Mouse (Mus musculus) neural tube, embryonic 14.5 days (tissue): ENCODE results near the gene F2rl3. TPM values are rescaled to one million over a fixed set of nuclear protein-coding genes. Genes with fewer than 3 reads are reported as not detected.
A peak's percentile ranks its signal among the peaks of the same experiment; 100 is the strongest.

Experiments
- ATAC-seq: fragments of 200-750 bp; cut with Nextera tagmentation; 2 replicates; pipeline ENCODE4 v1.8.0; 2017; ENCODE audit warnings: low read depth, mild to moderate bottlenecking, moderate TSS enrichment, moderate library complexity
- H3K27ac ChIP-seq: fragments of 300-500 bp; sonication (generic); 2 replicates; pipeline ENCODE4 v1.5.1; 2014; ENCODE audit warnings: low read depth, mild to moderate bottlenecking, control low read depth, low read length, moderate library complexity, mixed read lengths
- H3K27me3 ChIP-seq: fragments of 300-500 bp; sonication (generic); 2 replicates; pipeline ENCODE4 v1.6.1; 2014; ENCODE audit warnings: low read length; ENCODE audit not compliant: control insufficient read depth, insufficient read depth
- H3K36me3 ChIP-seq: fragments of 300-500 bp; sonication (generic); 2 replicates; pipeline ENCODE4 v1.6.1; 2014; ENCODE audit warnings: low read length, mixed read lengths; ENCODE audit not compliant: control insufficient read depth, insufficient read depth
- H3K4me1 ChIP-seq: fragments of 300-500 bp; sonication (generic); 2 replicates; pipeline ENCODE4 v1.6.1; 2014; ENCODE audit warnings: low read length; ENCODE audit not compliant: control insufficient read depth, insufficient read depth
- H3K4me2 ChIP-seq: fragments of 300-500 bp; sonication (generic); 2 replicates; pipeline ENCODE4 v1.6.1; 2014; ENCODE audit warnings: mild to moderate bottlenecking, low read depth, low read length, control low read depth
- H3K4me3 ChIP-seq: fragments of 300-500 bp; sonication (generic); 2 replicates; pipeline ENCODE4 v1.5.1; 2014; ENCODE audit warnings: low read depth, low read length, control low read depth, mixed read lengths
- H3K9ac ChIP-seq: fragments of 300-500 bp; sonication (generic); replicated peaks from 2 replicates; pipeline ENCODE4 v1.6.1; 2014; ENCODE audit warnings: low read depth, mild to moderate bottlenecking, control low read depth, low read length, mixed read lengths
- H3K9me3 ChIP-seq: fragments of 300-500 bp; sonication (generic); 2 replicates; pipeline ENCODE4 v1.6.1; 2016; ENCODE audit warnings: low read length; ENCODE audit not compliant: control insufficient read depth
- WGBS: fragments of 180-500 bp; shearing (Covaris S2); extraction: QIAGEN DNeasy Blood & Tissue Kit; methylation state at CpG from one replicate; pipeline ENCODE4 v1.1.7; 2014; 5-methylcytosine and 5-hydroxymethylcytosine counted together
- polyA plus RNA-seq: library from polyadenylated mRNA; unstranded; fragments of >200 nt; fragmentation: Nextera tagmentation; extraction: Ambion mirVana; gene quantifications from 2 replicates; pipeline ENCODE4 v1.2.1, GENCODE M21; 2014

F2rl3 gene
- 0.33 and 0.88 TPM in 2 replicates for polyA plus RNA-seq

- Histone ChIP-seq H3K4me1 (no peaks in the 10 kb centered on the region), H3K9me3 (no peaks in the 10 kb centered on the region), H3K9ac (no peak within 1 kb of the TSS), H3K4me2 (no peak within 1 kb of the TSS), H3K27ac (no peak within 1 kb of the TSS), H3K4me3 (no peak within 1 kb of the TSS), H3K36me3 (peaks cover 15% of the 10 kb centered on the region), H3K27me3 (no peaks in the 10 kb centered on the region)
- 84% methylated on average over 7 of the region's 7 CpGs for WGBS
- ATAC-seq = no peak
These were observed at the start of gene F2rl3 for GRCm38 (mm10) chr8:72761322-72762051. Gene F2rl3 (plus strand): TSS chr8:72761880.

GRCm38 (mm10) chr8:72712569-72712968 lies 49.1 kb upstream of the F2rl3 start:
- H3K27me3 ChIP-seq = no peaks in the 10 kb centered on the region
- no peaks in the 10 kb centered on the region for H3K36me3 ChIP-seq
- H3K4me3 ChIP-seq = no peak overlapping the region
- H3K9me3 ChIP-seq = no peaks in the 10 kb centered on the region
- WGBS = 26% methylated on average over 6 of the region's 6 CpGs
- H3K27ac ChIP-seq = no peak overlapping the region
- H3K4me1 ChIP-seq = no peaks in the 10 kb centered on the region
- no peak overlapping the region for H3K4me2 ChIP-seq
- no peak overlapping the region for H3K9ac ChIP-seq
- ATAC-seq = no peak

GRCm38 (mm10) chr8:72716594-72716993 lies 45.1 kb upstream of the F2rl3 start:
- no peak overlapping the region for H3K4me2 ChIP-seq
- 87% methylated on average over 5 of the region's 5 CpGs for WGBS
- ATAC-seq = no peak
- H3K36me3 ChIP-seq = no peaks in the 10 kb centered on the region
- no peaks in the 10 kb centered on the region for H3K9me3 ChIP-seq
- no peak overlapping the region for H3K4me3 ChIP-seq
- H3K27ac ChIP-seq = no peak overlapping the region
- H3K9ac ChIP-seq = no peak overlapping the region
- H3K4me1 ChIP-seq = no peaks in the 10 kb centered on the region
- no peaks in the 10 kb centered on the region for H3K27me3 ChIP-seq

GRCm38 (mm10) chr8:72720541-72720940 lies 41.1 kb upstream of the F2rl3 start:
- H3K9me3 ChIP-seq = no peaks in the 10 kb centered on the region
- H3K4me2 ChIP-seq = no peak overlapping the region
- ATAC-seq = no peak
- peaks cover 3% of the 10 kb centered on the region; the same call in 1 of the 2 replicates for H3K36me3 ChIP-seq
- no peak overlapping the region for H3K9ac ChIP-seq
- WGBS = 48% methylated on average over 1 of the region's 1 CpGs
- peaks cover 8% of the 10 kb centered on the region for H3K4me1 ChIP-seq
- no peaks in the 10 kb centered on the region for H3K27me3 ChIP-seq
- no peak overlapping the region for H3K4me3 ChIP-seq
- no peak overlapping the region for H3K27ac ChIP-seq

GRCm38 (mm10) chr8:72722769-72723650 lies 38.7 kb upstream of the F2rl3 start, which contains the start of gene Sin3b:
Gene Sin3b (plus strand): TSS chr8:72723285.
- ATAC-seq = peak; percentile 99
- H3K27ac ChIP-seq = no peak within 1 kb of the TSS
- H3K4me3 ChIP-seq = peak within 1 kb of the TSS; percentile 77
- 15% methylated on average over 50 of the region's 56 CpGs for WGBS
- no peaks in the 10 kb centered on the region for H3K27me3 ChIP-seq
- no peaks in the 10 kb centered on the region for H3K9me3 ChIP-seq
- peak within 1 kb of the TSS; percentile 88 for H3K4me2 ChIP-seq
- H3K36me3 ChIP-seq = peaks cover 24% of the 10 kb centered on the region; the same call in 1 of the 2 replicates
- H3K9ac ChIP-seq = peak within 1 kb of the TSS; percentile 84
- H3K4me1 ChIP-seq = peaks cover 8% of the 10 kb centered on the region

GRCm38 (mm10) chr8:72723651-72724001 lies 38.1 kb upstream of the F2rl3 start:
- H3K27ac ChIP-seq = no peak overlapping the region

GRCm38 (mm10) chr8:72728636-72729035 lies 33.0 kb upstream of the F2rl3 start:
- peaks cover 8% of the 10 kb centered on the region for H3K4me1 ChIP-seq
- no peak overlapping the region for H3K4me2 ChIP-seq
- H3K27ac ChIP-seq = no peak overlapping the region
- no peaks in the 10 kb centered on the region for H3K9me3 ChIP-seq
- H3K36me3 ChIP-seq = peaks cover 71% of the 10 kb centered on the region
- ATAC-seq = peak; percentile 59; the same call in 1 of the 2 replicates
- 82% methylated on average over 1 of the region's 1 CpGs for WGBS
- H3K4me3 ChIP-seq = no peak overlapping the region
- H3K9ac ChIP-seq = no peak overlapping the region
- no peaks in the 10 kb centered on the region for H3K27me3 ChIP-seq

More at GRCm38 (mm10) chr8:72723651-72724001, 38.1 kb upstream of the F2rl3 start:
- Histone ChIP-seq H3K27me3 (no peaks in the 10 kb centered on the region), H3K4me2 (peak overlapping the region; percentile 88), H3K36me3 (peaks cover 27% of the 10 kb centered on the region; the same call in 1 of the 2 replicates), H3K4me3 (peak overlapping the region; percentile 77), H3K9me3 (no peaks in the 10 kb centered on the region), H3K9ac (peak overlapping the region; percentile 84), H3K4me1 (peaks cover 8% of the 10 kb centered on the region)
- peak; percentile 34 for ATAC-seq
- WGBS = 1% methylated on average over 30 of the region's 30 CpGs

GRCm38 (mm10) chr8:72735001-72735400 lies 26.7 kb upstream of the F2rl3 start:
- no peak overlapping the region for H3K9ac ChIP-seq
- no peak overlapping the region for H3K4me3 ChIP-seq
- H3K4me2 ChIP-seq = no peak overlapping the region
- H3K4me1 ChIP-seq = no peaks in the 10 kb centered on the region
- H3K27me3 ChIP-seq = no peaks in the 10 kb centered on the region
- WGBS = 95% methylated on average over 5 of the region's 5 CpGs
- H3K36me3 ChIP-seq = peaks cover 85% of the 10 kb centered on the region
- no peak for ATAC-seq
- no peak overlapping the region for H3K27ac ChIP-seq
- no peaks in the 10 kb centered on the region for H3K9me3 ChIP-seq

GRCm38 (mm10) chr8:72736868-72737267 lies 24.8 kb upstream of the F2rl3 start:
- Histone ChIP-seq H3K36me3 (peaks cover 82% of the 10 kb centered on the region), H3K27me3 (no peaks in the 10 kb centered on the region), H3K9me3 (no peaks in the 10 kb centered on the region), H3K4me2 (no peak overlapping the region), H3K4me3 (no peak overlapping the region), H3K4me1 (no peaks in the 10 kb centered on the region), H3K27ac (no peak overlapping the region), H3K9ac (no peak overlapping the region)
- ATAC-seq = no peak
